Mouse (Mus musculus): Measurements from ENCODE around the gene Tgfb2. TPM values are rescaled to one million over a fixed set of nuclear protein-coding genes. Genes with fewer than 3 reads are reported as not detected.

The Tgfb2 gene
- total RNA-seq, 2 experiments from 2014 or later = 13.3 to 16.0 TPM

GRCm38 (mm10) chr1:186703256-186703979 is 2.4 kb downstream of the Tgfb2 start:
- intact Hi-C loops (cut with DNase I) = loop anchor here (10.0 kb wide), 1 partner anchor 309 kb away; no protein-coding TSS in a partner anchor
- DNase-seq = no peak

GRCm38 (mm10) chr1:186702391-186703255 is 3.2 kb downstream of the Tgfb2 start:
- no peak for DNase-seq
- intact Hi-C loops (cut with DNase I) = loop anchor here (10.0 kb wide), 1 partner anchor 308 kb away; no protein-coding TSS in a partner anchor

- intact Hi-C loops (cut with DNase I) = loop anchor here (10.0 kb wide), 1 partner anchor 307 kb away; no protein-coding TSS in a partner anchor
- no peak for DNase-seq
These were observed 4.4 kb downstream of the Tgfb2 start for GRCm38 (mm10) chr1:186701206-186701905.

GRCm38 (mm10) chr1:186700496-186700895 is 5.3 kb downstream of the Tgfb2 start:
- no peak for DNase-seq

GRCm38 (mm10) chr1:186698583-186699338 is 7.0 kb downstream of the Tgfb2 start:
- intact Hi-C loops (cut with DNase I) = no loop called here

More at GRCm38 (mm10) chr1:186700496-186700895, 5.3 kb downstream of the Tgfb2 start:
- intact Hi-C loops (cut with DNase I) = loop anchor here (10.0 kb wide), 1 partner anchor 306 kb away; no protein-coding TSS in a partner anchor

GRCm38 (mm10) chr1:186696231-186696630 is 9.6 kb downstream of the Tgfb2 start:
- DNase-seq = no peak
- intact Hi-C loops (cut with DNase I) = no loop called here

More at GRCm38 (mm10) chr1:186698583-186699338, 7.0 kb downstream of the Tgfb2 start:
- DNase-seq = no peak

GRCm38 (mm10) chr1:186695361-186695760 is 10.4 kb downstream of the Tgfb2 start:
- intact Hi-C loops (cut with DNase I) = no loop called here
- no peak for DNase-seq

GRCm38 (mm10) chr1:186692370-186692769 is 13.4 kb downstream of the Tgfb2 start:
- intact Hi-C loops (cut with DNase I) = no loop called here
- peak; percentile 29 for DNase-seq

- intact Hi-C loops (cut with DNase I) = no loop called here
- no peak for DNase-seq
These were observed 14.1 kb downstream of the Tgfb2 start for GRCm38 (mm10) chr1:186691708-186692107.

- no peak for DNase-seq
These were observed 21.7 kb downstream of the Tgfb2 start for GRCm38 (mm10) chr1:186684041-186684440.

GRCm38 (mm10) chr1:186682606-186683005 is 23.2 kb downstream of the Tgfb2 start:
- DNase-seq = no peak
- intact Hi-C loops (cut with DNase I) = no loop called here

More at GRCm38 (mm10) chr1:186684041-186684440, 21.7 kb downstream of the Tgfb2 start:
- intact Hi-C loops (cut with DNase I) = no loop called here

- intact Hi-C loops (cut with DNase I) = no loop called here
These were observed 28.2 kb downstream of the Tgfb2 start for GRCm38 (mm10) chr1:186677614-186678013.

GRCm38 (mm10) chr1:186676199-186676598 is 29.6 kb downstream of the Tgfb2 start:
- intact Hi-C loops (cut with DNase I) = no loop called here
- no peak for DNase-seq

More at GRCm38 (mm10) chr1:186677614-186678013, 28.2 kb downstream of the Tgfb2 start:
- DNase-seq = no peak

GRCm38 (mm10) chr1:186675263-186675662 is 30.5 kb downstream of the Tgfb2 start:
- no peak for DNase-seq
- intact Hi-C loops (cut with DNase I) = no loop called here

- intact Hi-C loops (cut with DNase I) = no loop called here
- no peak for DNase-seq
These were observed 31.2 kb downstream of the Tgfb2 start for GRCm38 (mm10) chr1:186674621-186675020.

- intact Hi-C loops (cut with DNase I) = no loop called here
- DNase-seq = peak; percentile 67
These were observed 32.6 kb downstream of the Tgfb2 start for GRCm38 (mm10) chr1:186673166-186673565.

GRCm38 (mm10) chr1:186663412-186663811 is 42.4 kb downstream of the Tgfb2 start:
- intact Hi-C loops (cut with DNase I) = no loop called here
- DNase-seq = no peak

GRCm38 (mm10) chr1:186662996-186663395 is 42.8 kb downstream of the Tgfb2 start:
- no peak for DNase-seq
- intact Hi-C loops (cut with DNase I) = no loop called here

GRCm38 (mm10) chr1:186661206-186661921 is 44.4 kb downstream of the Tgfb2 start:
- DNase-seq = no peak
- intact Hi-C loops (cut with DNase I) = no loop called here
